Mouse (Mus musculus) E14TG2a.4 (cell line): Measurements from ENCODE around the gene Psme1.

Experiments used
- CTCF ChIP-seq: conservative IDR thresholded peaks from 2 replicates; pipeline ENCODE4 v1.5.1; 2014; ENCODE audit warnings: low read length
- NANOG ChIP-seq: IDR thresholded peaks from 2 replicates; pipeline ENCODE4 v1.6.1; 2014; ENCODE audit warnings: borderline replicate concordance, low read length, mixed read lengths

DNA sequence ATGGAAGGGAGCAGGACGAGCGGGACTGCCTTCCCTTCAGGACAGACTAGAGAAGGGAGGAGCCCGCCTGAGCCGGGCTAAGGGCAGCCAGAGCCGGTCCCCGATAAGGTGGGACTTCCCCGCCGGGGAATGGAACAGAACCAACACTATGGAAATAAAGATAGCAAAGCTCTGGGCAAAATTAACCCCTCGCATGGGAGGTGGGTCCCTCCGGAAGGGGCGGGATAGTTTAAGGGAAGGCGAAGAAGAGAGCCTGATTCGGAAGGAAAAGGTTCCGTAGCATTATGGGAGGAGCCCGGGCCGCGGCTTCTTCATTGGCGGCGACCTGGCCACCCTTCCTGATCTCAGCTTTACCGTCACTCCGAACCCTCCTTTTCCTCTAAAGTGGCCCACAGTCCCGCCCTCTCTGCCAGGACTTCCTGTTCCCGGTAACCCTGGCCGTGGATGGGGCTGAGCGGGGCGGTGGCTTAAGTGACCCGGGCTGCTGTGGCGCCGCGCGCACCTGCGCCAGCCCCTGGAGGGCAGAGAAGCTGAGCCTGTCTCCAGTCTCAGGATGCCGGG, 13.5 kb downstream of the Psme1 start, which contains the start of gene Rnf31:
- TF ChIP-seq CTCF (no peak), NANOG (no peak)
